Mouse (Mus musculus) liver, adult 2 months (tissue): ENCODE data around the gene Ube4a. TPM values are rescaled to one million over a fixed set of nuclear protein-coding genes. Genes with fewer than 3 reads are reported as not detected.

Experiments
- DNase-seq: peaks from one replicate; pipeline ENCODE4 v3.0.0-alpha.2; 2011; ENCODE audit warnings: low read depth, low spot score; ENCODE audit errors: extremely low read depth
- H3K27ac ChIP-seq: fragments of 200-500 bp; replicated peaks from 2 replicates; pipeline ENCODE4 v1.5.1; 2012; ENCODE audit warnings: low read depth, mild to moderate bottlenecking, control low read depth, inconsistent platforms, low read length; ENCODE audit not compliant: insufficient read depth
- H3K27me3 ChIP-seq: fragments of 200-500 bp; 2 replicates; pipeline ENCODE4 v1.6.1; 2012; ENCODE audit warnings: mild to moderate bottlenecking, moderate library complexity, low read length, inconsistent platforms; ENCODE audit not compliant: control insufficient read depth, insufficient read depth
- H3K36me3 ChIP-seq: fragments of 200-500 bp; 2 replicates; pipeline ENCODE4 v1.6.1; 2012; ENCODE audit warnings: low read length, inconsistent platforms; ENCODE audit not compliant: control insufficient read depth, insufficient read depth
- H3K4me1 ChIP-seq: fragments of 200-500 bp; 2 replicates; pipeline ENCODE4 v1.6.1; 2011; ENCODE audit warnings: low read length; ENCODE audit not compliant: control insufficient read depth, insufficient read depth
- H3K4me3 ChIP-seq: fragments of 200-500 bp; 2 replicates; pipeline ENCODE4 v1.5.1; 2011; ENCODE audit warnings: low read depth, mild to moderate bottlenecking, control low read depth, low read length, moderate library complexity; ENCODE audit not compliant: insufficient read depth
- H3K79me2 ChIP-seq: fragments of 200-500 bp; 2 replicates; pipeline ENCODE4 v1.6.1; 2012; ENCODE audit warnings: inconsistent platforms, mild to moderate bottlenecking, low read length, moderate library complexity; ENCODE audit not compliant: control insufficient read depth, insufficient read depth
- H3K9ac ChIP-seq: fragments of 200-500 bp; 2 replicates; pipeline ENCODE4 v1.6.1; 2012; ENCODE audit warnings: low read depth, mild to moderate bottlenecking, control low read depth, inconsistent platforms, low read length
- CTCF ChIP-seq: fragments of 200-500 bp; IDR thresholded peaks from 2 replicates; pipeline ENCODE4 v1.5.1; 2011; ENCODE audit warnings: low read depth, low read length, control low read depth
- POLR2A ChIP-seq: fragments of 200-500 bp; IDR thresholded peaks from 2 replicates; pipeline ENCODE4 v1.6.1; 2011; ENCODE audit warnings: low read length, control low read depth; ENCODE audit not compliant: insufficient read depth; ENCODE audit errors: extremely low read depth
- WGBS: fragments of 180-500 bp; shearing (Covaris S2); methylation state at CpG from one replicate; pipeline ENCODE4 v1.1.7; 2018; 5-methylcytosine and 5-hydroxymethylcytosine counted together
- polyA plus RNA-seq: library from polyadenylated mRNA; depleted of rRNA; stranded (reverse); fragments of >200 nt; gene quantifications from 2 replicates; pipeline ENCODE4 v1.2.3, GENCODE M21; 2012
- total RNA-seq: library from RNA; depleted of rRNA; stranded (reverse); fragments of >200 nt; gene quantifications from 2 replicates; pipeline ENCODE4 v1.2.3, GENCODE M21; 2014

Gene Ube4a
- total and polyA plus RNA-seq, 2 experiments: 11.6 to 33.6 TPM

GRCm38 (mm10) chr9:44899716-44900115, 65.7 kb downstream of the Ube4a start:
- TF ChIP-seq CTCF: no peak
- TF ChIP-seq POLR2A: no peak
- Histone ChIP-seq H3K27me3 (no peaks in the 10 kb centered on the region; the same call in 1 of the 2 replicates), H3K9ac (no peak overlapping the region), H3K79me2 (no peaks in the 10 kb centered on the region), H3K27ac (no peak overlapping the region), H3K4me1 (no peaks in the 10 kb centered on the region), H3K4me3 (no peak overlapping the region), H3K36me3 (no peaks in the 10 kb centered on the region)
- WGBS: 61% methylated on average over 3 of the region's 3 CpGs
- no peak for DNase-seq

GRCm38 (mm10) chr9:44897024-44897423, 68.4 kb downstream of the Ube4a start:
- no peaks in the 10 kb centered on the region; the same call in 1 of the 2 replicates for H3K27me3 ChIP-seq
- DNase-seq: no peak
- no peak overlapping the region for H3K4me3 ChIP-seq
- H3K79me2 ChIP-seq: no peaks in the 10 kb centered on the region
- no peaks in the 10 kb centered on the region for H3K36me3 ChIP-seq
- H3K4me1 ChIP-seq: no peaks in the 10 kb centered on the region
- WGBS: 75% methylated on average over 4 of the region's 4 CpGs
- no peak overlapping the region for H3K27ac ChIP-seq
- TF ChIP-seq CTCF: no peak
- no peak for TF ChIP-seq POLR2A
- H3K9ac ChIP-seq: no peak overlapping the region

- H3K36me3 ChIP-seq: no peaks in the 10 kb centered on the region
- TF ChIP-seq POLR2A: no peak
- TF ChIP-seq CTCF: no peak
- no peaks in the 10 kb centered on the region for H3K79me2 ChIP-seq
- no peak for DNase-seq
- H3K4me3 ChIP-seq: no peak overlapping the region
- H3K4me1 ChIP-seq: no peaks in the 10 kb centered on the region
- H3K27ac ChIP-seq: no peak overlapping the region
- 74% methylated on average over 3 of the region's 3 CpGs for WGBS
- H3K9ac ChIP-seq: no peak overlapping the region
- H3K27me3 ChIP-seq: no peaks in the 10 kb centered on the region; the same call in 1 of the 2 replicates
Observed at GRCm38 (mm10) chr9:44892664-44893063, 72.7 kb downstream of the Ube4a start.

- Histone ChIP-seq H3K4me1 (no peaks in the 10 kb centered on the region), H3K27me3 (no peaks in the 10 kb centered on the region; the same call in 1 of the 2 replicates), H3K36me3 (no peaks in the 10 kb centered on the region), H3K9ac (no peak overlapping the region), H3K27ac (no peak overlapping the region), H3K4me3 (no peak overlapping the region), H3K79me2 (no peaks in the 10 kb centered on the region)
- TF ChIP-seq CTCF: no peak
- no peak for TF ChIP-seq POLR2A
- no peak for DNase-seq
- WGBS: 88% methylated on average over 6 of the region's 6 CpGs
Observed at GRCm38 (mm10) chr9:44891210-44891609, 74.2 kb downstream of the Ube4a start.

GRCm38 (mm10) chr9:44890122-44890521, 75.3 kb downstream of the Ube4a start:
- H3K79me2 ChIP-seq: no peaks in the 10 kb centered on the region
- no peaks in the 10 kb centered on the region for H3K4me1 ChIP-seq
- no peaks in the 10 kb centered on the region; the same call in 1 of the 2 replicates for H3K27me3 ChIP-seq
- TF ChIP-seq POLR2A (no peak), CTCF (no peak)
- no peak overlapping the region for H3K27ac ChIP-seq
- no peak overlapping the region for H3K4me3 ChIP-seq
- no peak for DNase-seq
- 63% methylated on average over 2 of the region's 2 CpGs for WGBS
- no peak overlapping the region for H3K9ac ChIP-seq
- no peaks in the 10 kb centered on the region for H3K36me3 ChIP-seq

GRCm38 (mm10) chr9:44888114-44888624, 77.2 kb downstream of the Ube4a start:
- DNase-seq: no peak
- no peak overlapping the region for H3K27ac ChIP-seq

More at GRCm38 (mm10) chr9:44888114-44888624, 77.2 kb downstream of the Ube4a start:
- WGBS: 83% methylated on average over 7 of the region's 7 CpGs
- H3K36me3 ChIP-seq: no peaks in the 10 kb centered on the region
- TF ChIP-seq CTCF: no peak
- no peak for TF ChIP-seq POLR2A
- H3K4me3 ChIP-seq: no peak overlapping the region
- H3K79me2 ChIP-seq: no peaks in the 10 kb centered on the region
- no peak overlapping the region for H3K9ac ChIP-seq
- no peaks in the 10 kb centered on the region for H3K27me3 ChIP-seq
- H3K4me1 ChIP-seq: no peaks in the 10 kb centered on the region
